Mouse (Mus musculus): ENCODE data around the gene Kcnip3.

DNA sequence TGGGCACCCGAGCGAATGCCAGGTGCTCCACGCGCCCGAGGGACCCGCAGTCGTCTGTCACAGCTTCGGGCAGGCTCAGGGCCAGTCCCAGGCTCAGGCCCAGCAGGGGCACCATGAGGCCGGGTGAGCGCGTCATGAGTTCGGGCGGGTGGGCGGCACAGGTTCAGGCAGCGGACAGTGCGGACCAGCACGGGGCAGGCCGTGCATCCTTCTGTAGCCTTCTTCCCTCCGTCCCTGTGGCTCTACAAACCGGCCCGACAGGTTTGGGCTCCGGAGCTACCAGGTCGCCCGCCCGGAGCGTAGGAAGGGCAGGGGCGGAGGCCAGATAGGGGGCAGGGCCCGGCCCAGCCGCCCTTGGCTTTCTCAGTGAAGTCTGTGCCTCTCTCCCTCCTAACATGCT lies 19.3 kb upstream of the Kcnip3 start, which contains the start of gene Prom2:
- TF ChIP-seq POLR2A (IDR thresholded peaks at IDR 0.05; ENCODE audit: extremely low read depth, insufficient read depth, low read length) (no peak), CTCF (IDR thresholded peaks at IDR 0.05; ENCODE audit: extremely low read depth, insufficient read depth, low read length) (no peak)

All from cortical plate, adult 2 months (tissue).